Mouse (Mus musculus) stomach, postnatal 0 days (tissue): Measurements from ENCODE around the gene Uhrf1. TPM values are rescaled to one million over a fixed set of nuclear protein-coding genes. Genes with fewer than 3 reads are reported as not detected.

Experiments
- ATAC-seq: fragments of 200-750 bp; cut with Nextera tagmentation; 2 replicates; pipeline ENCODE4 v1.8.0; 2017; ENCODE audit not compliant: low FRiP score, low TSS enrichment
- DNase-seq: peaks from one replicate; pipeline ENCODE4 v3.0.0-alpha.2; 2016; ENCODE audit warnings: low spot score
- H3K27ac ChIP-seq: fragments of 300-500 bp; sonication (generic); replicated peaks from 2 replicates; pipeline ENCODE4 v1.5.1; 2014; ENCODE audit warnings: mild to moderate bottlenecking, control low read depth
- H3K27me3 ChIP-seq: fragments of 300-500 bp; sonication (generic); 2 replicates; pipeline ENCODE4 v1.6.1; 2014; ENCODE audit warnings: low read length; ENCODE audit not compliant: control insufficient read depth, insufficient read depth
- H3K36me3 ChIP-seq: fragments of 300-500 bp; sonication (generic); 2 replicates; pipeline ENCODE4 v1.6.1; 2014; ENCODE audit warnings: low read length, mixed read lengths; ENCODE audit not compliant: control insufficient read depth, insufficient read depth
- H3K4me1 ChIP-seq: fragments of 300-500 bp; sonication (generic); replicated peaks from 2 replicates; pipeline ENCODE4 v1.6.1; 2014; ENCODE audit warnings: antibody characterized with exemption; ENCODE audit not compliant: control insufficient read depth, insufficient read depth
- H3K4me2 ChIP-seq: fragments of 300-500 bp; sonication (generic); replicated peaks from 2 replicates; pipeline ENCODE4 v1.6.1; 2014; ENCODE audit warnings: low read depth, mild to moderate bottlenecking, control low read depth, moderate library complexity
- H3K4me3 ChIP-seq: fragments of 300-500 bp; sonication (generic); 2 replicates; pipeline ENCODE4 v1.5.1; 2014; ENCODE audit warnings: low read depth, low read length, control low read depth
- H3K9ac ChIP-seq: fragments of 300-500 bp; sonication (generic); 2 replicates; pipeline ENCODE4 v1.6.1; 2014; ENCODE audit warnings: mild to moderate bottlenecking, low read length, control low read depth, mixed read lengths
- H3K9me3 ChIP-seq: fragments of 300-500 bp; sonication (generic); 2 replicates; pipeline ENCODE4 v1.6.1; 2016; ENCODE audit warnings: low read length; ENCODE audit not compliant: control insufficient read depth
- CTCF ChIP-seq: IDR thresholded peaks from 2 replicates; pipeline ENCODE4 v1.5.1; 2016; ENCODE audit warnings: antibody characterized with exemption, low read depth, mild to moderate bottlenecking, moderate library complexity
- EP300 ChIP-seq: optimal IDR thresholded peaks from 2 replicates; pipeline ENCODE3; 2016; ENCODE audit warnings: antibody characterized with exemption
- WGBS: fragments of 180-500 bp; shearing (Covaris S2); extraction: QIAGEN DNeasy Blood & Tissue Kit; methylation state at CpG from one replicate; pipeline ENCODE4 v1.1.7; 2014; 5-methylcytosine and 5-hydroxymethylcytosine counted together
- polyA plus RNA-seq: library from polyadenylated mRNA; unstranded; fragments of >200 nt; fragmentation: Nextera tagmentation; extraction: Ambion mirVana; gene quantifications from 2 replicates; pipeline ENCODE4 v1.2.1, GENCODE M21; 2015

Uhrf1 gene
- polyA plus RNA-seq, 1 experiment from 2014 or later: 18.4 TPM

GRCm38 (mm10) chr17:56359864-56360263 lies 56.7 kb downstream of the Uhrf1 start:
- Histone ChIP-seq H3K36me3 (peaks cover 23% of the 10 kb centered on the region), H3K27ac (no peak overlapping the region), H3K9me3 (no peaks in the 10 kb centered on the region), H3K4me2 (no peak overlapping the region), H3K27me3 (no peaks in the 10 kb centered on the region), H3K4me3 (no peak overlapping the region), H3K4me1 (no peaks in the 10 kb centered on the region), H3K9ac (no peak overlapping the region)
- WGBS: 85% methylated on average over 1 of the region's 1 CpGs
- TF ChIP-seq EP300: no peak
- TF ChIP-seq CTCF: no peak
- ATAC-seq (no peak), DNase-seq (no peak)

- no peak overlapping the region for H3K4me2 ChIP-seq
- H3K9ac ChIP-seq: no peak overlapping the region
- WGBS: 69% methylated on average over 8 of the region's 8 CpGs
- no peak overlapping the region for H3K4me3 ChIP-seq
- DNase-seq: no peak
- ATAC-seq: no peak
- H3K27me3 ChIP-seq: no peaks in the 10 kb centered on the region
- H3K9me3 ChIP-seq: no peaks in the 10 kb centered on the region
- no peak overlapping the region for H3K27ac ChIP-seq
- no peak for TF ChIP-seq EP300
- H3K4me1 ChIP-seq: 0 out of 2 replicates have a peak, but pooled peaks cover 2% of the 10 kb centered on the region
- peaks cover 20% of the 10 kb centered on the region for H3K36me3 ChIP-seq
Observed at GRCm38 (mm10) chr17:56360451-56360850, 57.3 kb downstream of the Uhrf1 start.

GRCm38 (mm10) chr17:56361542-56361941 lies 58.4 kb downstream of the Uhrf1 start:
- no peak overlapping the region for H3K9ac ChIP-seq
- H3K4me3 ChIP-seq: no peak overlapping the region
- WGBS: 91% methylated on average over 2 of the region's 2 CpGs
- H3K4me2 ChIP-seq: no peak overlapping the region
- H3K4me1 ChIP-seq: 0 out of 2 replicates have a peak, but pooled peaks cover 6% of the 10 kb centered on the region
- peaks cover 10% of the 10 kb centered on the region; the same call in 1 of the 2 replicates for H3K36me3 ChIP-seq
- H3K27ac ChIP-seq: no peak overlapping the region
- ATAC-seq: no peak
- no peak for TF ChIP-seq CTCF
- TF ChIP-seq EP300: no peak
- H3K27me3 ChIP-seq: no peaks in the 10 kb centered on the region
- H3K9me3 ChIP-seq: no peaks in the 10 kb centered on the region
- no peak for DNase-seq

- Histone ChIP-seq H3K4me2 (no peak overlapping the region), H3K36me3 (peaks cover 8% of the 10 kb centered on the region; the same call in 1 of the 2 replicates), H3K27me3 (no peaks in the 10 kb centered on the region), H3K9me3 (no peaks in the 10 kb centered on the region), H3K4me1 (0 out of 2 replicates have a peak, but pooled peaks cover 6% of the 10 kb centered on the region), H3K9ac (no peak overlapping the region), H3K4me3 (no peak overlapping the region), H3K27ac (peak overlapping the region; percentile 56)
- TF ChIP-seq CTCF: no peak
- TF ChIP-seq EP300: no peak
- 43% methylated on average over 7 of the region's 7 CpGs for WGBS
- ATAC-seq (no peak), DNase-seq (no peak)
Observed at GRCm38 (mm10) chr17:56365791-56366673, 62.9 kb downstream of the Uhrf1 start.

- DNase-seq: no peak
- H3K27me3 ChIP-seq: no peaks in the 10 kb centered on the region
- no peak for ATAC-seq
- peaks cover 11% of the 10 kb centered on the region for H3K36me3 ChIP-seq
- H3K9ac ChIP-seq: no peak overlapping the region
- TF ChIP-seq EP300 (no peak), CTCF (no peak)
- no peak overlapping the region for H3K27ac ChIP-seq
- no peak overlapping the region for H3K4me2 ChIP-seq
- 89% methylated on average over 6 of the region's 6 CpGs for WGBS
- no peaks in the 10 kb centered on the region for H3K9me3 ChIP-seq
- H3K4me3 ChIP-seq: no peak overlapping the region
- H3K4me1 ChIP-seq: 0 out of 2 replicates have a peak, but pooled peaks cover 6% of the 10 kb centered on the region
Observed at GRCm38 (mm10) chr17:56368291-56368790, 65.2 kb downstream of the Uhrf1 start.

- Histone ChIP-seq H3K9me3 (no peaks in the 10 kb centered on the region), H3K4me1 (0 out of 2 replicates have a peak, but pooled peaks cover 6% of the 10 kb centered on the region), H3K4me2 (no peak overlapping the region), H3K4me3 (no peak overlapping the region), H3K36me3 (peaks cover 11% of the 10 kb centered on the region), H3K27ac (peak overlapping the region; percentile 65), H3K27me3 (no peaks in the 10 kb centered on the region), H3K9ac (no peak overlapping the region)
- ATAC-seq: no peak
- DNase-seq: no peak
- no peak for TF ChIP-seq CTCF
- no peak for TF ChIP-seq EP300
- WGBS: 81% methylated on average over 3 of the region's 3 CpGs
Observed at GRCm38 (mm10) chr17:56370090-56370489, 67.0 kb downstream of the Uhrf1 start.
